Mouse (Mus musculus) heart, postnatal 4 days (tissue): ENCODE results near the gene Ldlrad2. TPM values are rescaled to one million over a fixed set of nuclear protein-coding genes. Genes with fewer than 3 reads are reported as not detected.
"Not testable (repeated sequence)": the region's sequence is repeated elsewhere in the genome, so short reads cannot be mapped to it uniquely, and the experiment has no call there.

ENCODE experiments used
- DNase-seq: peaks from one replicate; pipeline ENCODE4 v3.0.0; 2021
- total RNA-seq, 2 experiments: library from RNA; stranded (reverse); gene quantifications; 2 replicates each; pipeline ENCODE4 v1.2.3; 2021

The Ldlrad2 gene
- total RNA-seq, result not detected

- no peak for DNase-seq
Observed at GRCm38 (mm10) chr4:137574469-137574868, at the start of gene Ldlrad2. Gene Ldlrad2, minus strand, starts transcription at chr4:137574569.

GRCm38 (mm10) chr4:137622847-137623246 is 48.5 kb upstream of the Ldlrad2 start:
- DNase-seq, result no peak

- no peak for DNase-seq
Observed at GRCm38 (mm10) chr4:137610256-137610655, 35.9 kb upstream of the Ldlrad2 start.

- peak; percentile 14 for DNase-seq
Observed at GRCm38 (mm10) chr4:137609702-137610101, 35.3 kb upstream of the Ldlrad2 start.

GRCm38 (mm10) chr4:137609281-137609680 is 34.9 kb upstream of the Ldlrad2 start:
- DNase-seq, result no peak

GRCm38 (mm10) chr4:137607023-137607422 is 32.7 kb upstream of the Ldlrad2 start:
- no peak for DNase-seq

- peak; percentile 14 for DNase-seq
Observed at GRCm38 (mm10) chr4:137603449-137604171, 29.2 kb upstream of the Ldlrad2 start.

GRCm38 (mm10) chr4:137598577-137598976 is 24.2 kb upstream of the Ldlrad2 start:
- DNase-seq, result no peak

GRCm38 (mm10) chr4:137597098-137597630 is 22.8 kb upstream of the Ldlrad2 start:
- no peak for DNase-seq

GRCm38 (mm10) chr4:137594496-137595270 is 20.3 kb upstream of the Ldlrad2 start:
- DNase-seq, result no peak

- peak; percentile 99 for DNase-seq
Observed at GRCm38 (mm10) chr4:137593601-137594495, 19.5 kb upstream of the Ldlrad2 start, which contains the start of gene Usp48. Gene Usp48, plus strand, starts transcription at chr4:137593755.

GRCm38 (mm10) chr4:137590961-137591360 is 16.6 kb upstream of the Ldlrad2 start:
- no peak for DNase-seq

GRCm38 (mm10) chr4:137589586-137589985 is 15.2 kb upstream of the Ldlrad2 start:
- DNase-seq, result no peak

- DNase-seq, result not testable (repeated sequence)
Observed at GRCm38 (mm10) chr4:137589095-137589494, 14.7 kb upstream of the Ldlrad2 start.

- DNase-seq, result peak; percentile 47
Observed at GRCm38 (mm10) chr4:137581815-137582214, 7.4 kb upstream of the Ldlrad2 start.

- DNase-seq, result no peak
Observed at GRCm38 (mm10) chr4:137580299-137580698, 5.9 kb upstream of the Ldlrad2 start.

- DNase-seq, result no peak
Observed at GRCm38 (mm10) chr4:137579789-137580188, 5.4 kb upstream of the Ldlrad2 start.

GRCm38 (mm10) chr4:137578181-137578845 is 3.9 kb upstream of the Ldlrad2 start:
- peak; percentile 76 for DNase-seq

- no peak for DNase-seq
Observed at GRCm38 (mm10) chr4:137577486-137577885, 3.1 kb upstream of the Ldlrad2 start.

GRCm38 (mm10) chr4:137569873-137570272 is 4.5 kb downstream of the Ldlrad2 start:
- DNase-seq, result no peak

GRCm38 (mm10) chr4:137556673-137557210 is 17.6 kb downstream of the Ldlrad2 start:
- DNase-seq, result no peak
